ENCODE assay signal across 18 mouse cellular contexts in the genomic region with DNA sequence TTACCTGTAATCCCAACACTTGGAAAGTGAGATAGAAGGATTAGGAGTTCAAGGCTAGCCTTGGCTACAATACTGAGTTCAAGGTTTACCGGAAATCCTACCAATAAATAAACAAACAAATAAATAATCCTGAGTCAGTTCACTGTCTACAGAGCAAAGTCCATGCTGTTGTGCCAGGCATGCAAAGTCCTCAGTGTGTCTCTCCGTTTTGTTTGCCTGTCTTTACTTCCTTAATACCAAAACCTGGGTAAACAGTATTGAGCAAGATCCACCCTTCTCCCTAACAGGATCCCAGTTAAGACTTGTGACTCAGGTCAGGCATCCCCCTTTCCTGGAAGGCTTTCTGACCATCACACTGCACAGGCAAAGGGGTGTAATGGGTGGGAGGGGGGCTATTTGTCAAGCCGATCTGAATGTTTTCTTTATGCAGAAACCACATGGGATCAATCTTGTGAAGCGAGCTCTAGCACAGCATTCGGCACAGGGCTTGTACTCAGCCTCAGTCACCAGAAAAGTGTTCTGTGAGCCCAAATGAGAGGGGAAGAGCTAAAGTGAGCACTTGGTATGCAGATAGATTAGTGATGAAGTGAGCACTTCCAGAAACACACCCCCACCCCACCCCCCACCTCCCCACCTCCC. TPM values are rescaled to one million over a fixed set of nuclear protein-coding genes. Genes with fewer than 3 reads are reported as not detected.
DNase-seq lines count a peak whose midpoint lies in the region; ATAC-seq and TF ChIP-seq lines count a peak whose summit lies in the region.
"Had no signal": no experiment of that assay in that cellular context is flagged by ENCODE, and none has a peak within 500 bp of the region (broad histone marks: within the 10 kb centered on the region; RNA-seq: fewer than 3 reads in every experiment).

No protein-coding gene starts in this region.

- intact Hi-C loops in left cerebral cortex, postnatal 14 days (cut with DNase I): no loop called here

- no peak for TF ChIP-seq POLR2A in ES-Bruce4 (IDR thresholded peaks at IDR 0.05; ENCODE audit: insufficient read depth, low read length)

- WGBS in forebrain, embryonic 11.5 days: 37% methylated on average over 5 of the region's 5 CpGs
- WGBS in forebrain, embryonic 15.5 days: 35% methylated on average over 5 of the region's 5 CpGs
- 39% methylated on average over 5 of the region's 5 CpGs for WGBS in kidney, postnatal 0 days
- 38% methylated on average over 5 of the region's 5 CpGs for WGBS in intestine, embryonic 15.5 days

- DNase-seq in forebrain, embryonic 11.5 days (ENCODE audit: low spot score): no peak
- DNase-seq in kidney, postnatal 0 days (ENCODE audit: low spot score): no peak
- no peak for DNase-seq in kidney, postnatal 25 days
- DNase-seq in layer of hippocampus, adult 8-10 months (ENCODE audit: low spot score in 2 of 2): no peak
- DNase-seq in left cerebral cortex, postnatal 14 days (ENCODE audit: low spot score in 2 of 2): no peak
- DNase-seq: adrenal gland, adult 2 months; cerebellum, adult 11 months; cerebellum, postnatal 36 days; gastrocnemius, postnatal 25 days; heart, postnatal 4 days; liver, postnatal 0 days; spleen, adult 18-20 months had no signal

- H3K4me1 ChIP-seq in forebrain, embryonic 11.5 days (replicated peaks; ENCODE audit: control insufficient read depth, insufficient read depth, low read length): peaks cover 4% of the 10 kb centered on the region; the same call in 1 of the 2 replicates
- peaks cover 1% of the 10 kb centered on the region; the same call in 1 of the 2 replicates for H3K4me1 ChIP-seq in forebrain, embryonic 15.5 days
- no peaks in the 10 kb centered on the region for H3K4me1 ChIP-seq in kidney, postnatal 0 days (replicated peaks; ENCODE audit: insufficient read depth, low read length)
- H3K4me1 ChIP-seq in ES-Bruce4 (ENCODE audit: control insufficient read depth, insufficient read depth, low read length): peaks cover 3% of the 10 kb centered on the region
- peaks cover 4% of the 10 kb centered on the region; the same call in 1 of the 2 replicates for H3K4me1 ChIP-seq in intestine, embryonic 15.5 days (replicated peaks)
- H3K4me1 ChIP-seq: embryonic facial prominence, embryonic 15.5 days; limb, embryonic 13.5 days had no signal

- no peaks in the 10 kb centered on the region for H3K27me3 ChIP-seq in forebrain, embryonic 11.5 days (ENCODE audit: control insufficient read depth, insufficient read depth, low read length)
- no peaks in the 10 kb centered on the region for H3K27me3 ChIP-seq in forebrain, embryonic 15.5 days
- no peaks in the 10 kb centered on the region for H3K27me3 ChIP-seq in kidney, postnatal 0 days (ENCODE audit: insufficient read depth, low read length)
- H3K27me3 ChIP-seq in ES-Bruce4 (ENCODE audit: control insufficient read depth, insufficient read depth, low read length, poor library complexity, severe bottlenecking): no peaks in the 10 kb centered on the region
- no peaks in the 10 kb centered on the region for H3K27me3 ChIP-seq in intestine, embryonic 15.5 days (replicated peaks)
- H3K27me3 ChIP-seq: embryonic facial prominence, embryonic 15.5 days had no signal

- peak; percentile 19; the same call in 1 of the 2 replicates for ATAC-seq in forebrain, embryonic 11.5 days (replicated peaks; ENCODE audit: low FRiP score)
- no peak for ATAC-seq in forebrain, embryonic 15.5 days (replicated peaks)
- 0 out of 2 replicates have a peak, but pooled peaks have one; percentile 37 for ATAC-seq in kidney, postnatal 0 days (replicated peaks; ENCODE audit: low FRiP score, low read depth)
- ATAC-seq in intestine, embryonic 15.5 days: peak; percentile 72
- ATAC-seq: liver, postnatal 0 days had no signal

- TF ChIP-seq EP300 in ES-Bruce4 (IDR thresholded peaks at IDR 0.05; ENCODE audit: insufficient read depth, low read depth, low read length): peak; percentile 65; the same call in 1 of the 2 replicates

- no peaks in the 10 kb centered on the region for H3K9me3 ChIP-seq in forebrain, embryonic 11.5 days (ENCODE audit: control insufficient read depth, low read length)
- H3K9me3 ChIP-seq in forebrain, embryonic 15.5 days: no peaks in the 10 kb centered on the region
- no peaks in the 10 kb centered on the region for H3K9me3 ChIP-seq in kidney, postnatal 0 days (replicated peaks; ENCODE audit: low read length)
- H3K9me3 ChIP-seq in ES-Bruce4 (replicated peaks; ENCODE audit: control insufficient read depth, insufficient read depth, low read length, poor library complexity, severe bottlenecking): no peaks in the 10 kb centered on the region
- no peaks in the 10 kb centered on the region for H3K9me3 ChIP-seq in intestine, embryonic 15.5 days
- H3K9me3 ChIP-seq: embryonic facial prominence, embryonic 15.5 days; heart, embryonic 13.5 days; limb, embryonic 13.5 days had no signal

- no peak overlapping the region for H3K4me3 ChIP-seq in forebrain, embryonic 11.5 days (ENCODE audit: low read depth, low read length)
- H3K4me3 ChIP-seq in forebrain, embryonic 15.5 days: no peak overlapping the region
- no peak overlapping the region for H3K4me3 ChIP-seq in kidney, postnatal 0 days (replicated peaks; ENCODE audit: low read depth, low read length)
- H3K4me3 ChIP-seq in ES-Bruce4 (ENCODE audit: low read depth, low read length): no peak overlapping the region
- H3K4me3 ChIP-seq in intestine, embryonic 15.5 days (replicated peaks): no peak overlapping the region
- H3K4me3 ChIP-seq: embryonic facial prominence, embryonic 15.5 days; heart, embryonic 13.5 days; limb, embryonic 13.5 days had no signal

- no peak for TF ChIP-seq CTCF in kidney, postnatal 0 days (IDR thresholded peaks at IDR 0.05; ENCODE audit: low read depth)
- TF ChIP-seq CTCF in ES-Bruce4 (IDR thresholded peaks at IDR 0.05; ENCODE audit: low read depth, low read length): no peak

- no peak overlapping the region for H3K27ac ChIP-seq in forebrain, embryonic 11.5 days (ENCODE audit: low read depth, low read length)
- H3K27ac ChIP-seq in forebrain, embryonic 15.5 days (replicated peaks): no peak overlapping the region
- H3K27ac ChIP-seq in kidney, postnatal 0 days: no peak overlapping the region
- peak overlapping the region; percentile 94 for H3K27ac ChIP-seq in ES-Bruce4 (ENCODE audit: insufficient read depth, low read length)
- H3K27ac ChIP-seq in intestine, embryonic 15.5 days: no peak overlapping the region
- H3K27ac ChIP-seq: embryonic facial prominence, embryonic 15.5 days; heart, embryonic 13.5 days; limb, embryonic 13.5 days had no signal

- H3K4me2 ChIP-seq in forebrain, embryonic 11.5 days (ENCODE audit: low read depth, low read length, severe bottlenecking): no peak overlapping the region
- no peak overlapping the region for H3K4me2 ChIP-seq in forebrain, embryonic 15.5 days (replicated peaks)
- H3K4me2 ChIP-seq in kidney, postnatal 0 days (ENCODE audit: low read length): no peak overlapping the region
- no peak overlapping the region for H3K4me2 ChIP-seq in intestine, embryonic 15.5 days (replicated peaks)
- H3K4me2 ChIP-seq: embryonic facial prominence, embryonic 15.5 days; heart, embryonic 13.5 days; limb, embryonic 13.5 days had no signal

- no peaks in the 10 kb centered on the region for H3K36me3 ChIP-seq in forebrain, embryonic 11.5 days (ENCODE audit: control insufficient read depth, insufficient read depth, low read length)
- no peaks in the 10 kb centered on the region for H3K36me3 ChIP-seq in forebrain, embryonic 15.5 days
- H3K36me3 ChIP-seq in kidney, postnatal 0 days (ENCODE audit: insufficient read depth, low read length): no peaks in the 10 kb centered on the region
- H3K36me3 ChIP-seq in ES-Bruce4 (ENCODE audit: control insufficient read depth, insufficient read depth, low read length, poor library complexity, severe bottlenecking): peaks cover 3% of the 10 kb centered on the region
- no peaks in the 10 kb centered on the region for H3K36me3 ChIP-seq in intestine, embryonic 15.5 days
- H3K36me3 ChIP-seq: embryonic facial prominence, embryonic 15.5 days; heart, embryonic 13.5 days; limb, embryonic 13.5 days had no signal

- H3K9ac ChIP-seq in forebrain, embryonic 11.5 days (ENCODE audit: low read length): no peak overlapping the region
- H3K9ac ChIP-seq in forebrain, embryonic 15.5 days (replicated peaks): no peak overlapping the region
- no peak overlapping the region for H3K9ac ChIP-seq in kidney, postnatal 0 days (ENCODE audit: low read depth, low read length)
- H3K9ac ChIP-seq in ES-Bruce4 (ENCODE audit: low read depth, poor library complexity, severe bottlenecking): 0 out of 2 replicates have a peak overlapping the region, but pooled peaks have one; percentile 2
- H3K9ac ChIP-seq in intestine, embryonic 15.5 days: no peak overlapping the region
- H3K9ac ChIP-seq: embryonic facial prominence, embryonic 15.5 days; heart, embryonic 13.5 days; limb, embryonic 13.5 days; liver, postnatal 0 days had no signal

RNA-seq across cellular contexts. Expression of a gene that starts 7.8 kb away (rescaled TPM):
- 19.7 and 23.2 TPM in 2 replicates for polyA plus RNA-seq in forebrain, embryonic 11.5 days (2014; fragmentation: Nextera tagmentation; extraction: Ambion mirVana)
- polyA plus RNA-seq in forebrain, embryonic 15.5 days (2015; fragmentation: Nextera tagmentation; extraction: Ambion mirVana): 9.7 and 10.9 TPM in 2 replicates
- polyA plus RNA-seq in kidney, postnatal 0 days (2015; fragmentation: Nextera tagmentation; extraction: Ambion mirVana): 66.5 and 70.7 TPM in 2 replicates
- 89.5 and 90.3 TPM in 2 replicates for polyA plus RNA-seq in ES-Bruce4 (2011; ENCODE audit: insufficient read depth, insufficient read length, low read depth, missing spikeins)
- 29.6 and 37.5 TPM in 2 replicates for polyA plus RNA-seq in intestine, embryonic 15.5 days (2015; fragmentation: Nextera tagmentation; extraction: Ambion mirVana)
- 1 to 10 TPM; 6.0 to 8.9 (median 8.0) TPM for total RNA-seq in layer of hippocampus, adult 8-10 months (2022)
- total RNA-seq in left cerebral cortex, postnatal 14 days (2021): 10 to 100 TPM in 1 of 2 experiments, 1 to 10 TPM in 1; 6.6 to 10.3 TPM
